Mouse (Mus musculus): ENCODE measurements at regions not wholly inside any gene's neighbourhood (a gene's known extent, or its start where the extent isn't known, plus 50 kb on each side); places are given as distances from the start of the nearest gene placed in this dataset.

- TF ChIP-seq POLR2A (IDR thresholded peaks at IDR 0.05; ENCODE audit: low read depth, low read length) (no peak), SMC3 (IDR thresholded peaks at IDR 0.05; ENCODE audit: low read depth, low read length) (no peak)
These were observed 138.5 kb upstream of the Cdh4 start for GRCm38 (mm10) chr2:179303765-179304164.
